Mouse (Mus musculus) gastrocnemius, postnatal 36 days (tissue): ENCODE measurements around the gene Nynrin. TPM values are rescaled to one million over a fixed set of nuclear protein-coding genes. Genes with fewer than 3 reads are reported as not detected.
A peak's percentile ranks its signal among the peaks of the same experiment; 100 is the strongest.

Experiments
- DNase-seq, 2 experiments: peaks; one replicate each; pipeline ENCODE4 v3.0.0; 2022
- intact Hi-C: fragments of 180-260 bp; cut with DNase I; formaldehyde crosslinking; loops from one replicate; pipeline ENCODE4 v1.15.1; 2025
- total RNA-seq, 2 experiments: library from RNA; stranded (reverse); gene quantifications; 2 replicates each; pipeline ENCODE4 v1.2.3; 2021

Gene Nynrin
- total RNA-seq, 2 experiments from 2014 or later, result 2.1 to 2.7 TPM

DNA sequence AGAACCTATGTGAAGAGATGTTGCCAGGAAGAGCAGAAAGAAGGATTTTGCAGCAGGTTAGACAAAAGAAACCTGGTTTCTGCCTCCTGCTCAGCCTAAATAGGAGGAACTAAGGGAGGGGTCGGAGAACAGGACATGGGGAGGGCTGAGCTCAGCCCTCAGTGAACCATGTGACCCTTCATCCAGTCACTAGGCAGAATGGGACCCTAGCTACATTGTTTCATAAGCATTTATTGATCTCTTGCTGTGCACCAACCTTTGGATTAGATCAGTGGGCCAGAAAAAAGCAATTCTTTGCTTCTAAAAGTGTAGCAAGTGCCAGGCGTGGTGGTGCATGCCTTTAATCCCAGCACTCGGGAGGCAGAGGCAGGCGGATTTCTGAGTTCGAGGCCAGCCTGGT is 15.5 kb upstream of the Nynrin start:
- intact Hi-C loops, result no loop called here
- DNase-seq, result no peak

DNA sequence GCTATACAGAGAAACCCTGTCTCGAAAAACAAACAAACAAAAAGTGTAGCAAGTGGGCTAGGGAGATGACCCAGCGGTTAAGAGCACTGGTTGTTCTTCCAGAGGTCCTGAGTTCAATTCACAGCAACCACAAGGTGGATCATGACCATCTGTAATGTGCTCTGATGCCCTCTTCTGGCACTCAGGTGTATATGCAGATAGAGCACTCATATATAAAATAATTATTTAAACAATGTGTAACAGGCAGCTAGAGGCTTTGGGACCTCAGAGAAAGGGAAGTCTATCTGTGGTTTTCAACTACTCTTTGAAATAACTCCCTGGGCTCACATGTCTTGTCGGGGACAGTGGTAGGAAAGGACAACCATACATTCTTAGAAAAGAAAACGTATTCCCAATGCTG is 15.1 kb upstream of the Nynrin start:
- intact Hi-C loops, result no loop called here

DNA sequence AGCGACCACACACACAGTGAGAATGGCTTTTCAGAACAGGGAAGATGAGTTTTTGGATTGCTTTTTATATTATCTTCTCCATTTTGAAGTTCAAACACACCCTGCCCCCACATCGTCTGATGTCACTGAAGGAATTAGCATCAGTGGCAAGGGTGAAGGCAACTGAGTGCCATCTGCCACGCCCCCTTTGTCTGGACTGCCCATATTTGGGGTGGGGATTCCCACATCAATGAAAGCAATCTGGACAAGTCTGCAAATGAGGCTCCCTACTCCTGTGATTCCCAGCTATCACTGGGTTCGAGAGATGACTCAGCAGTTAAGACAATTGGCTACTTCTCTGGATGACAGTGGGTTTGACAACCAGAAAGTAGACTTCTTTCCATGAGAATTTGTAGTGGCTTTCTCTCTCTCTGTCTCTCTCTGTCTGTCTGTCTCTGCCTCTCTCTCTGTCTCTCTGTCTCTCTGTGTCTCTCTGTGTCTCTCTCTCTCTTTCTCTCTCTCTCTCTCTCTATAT is 12.9 kb upstream of the Nynrin start:
- intact Hi-C loops, result no loop called here
- DNase-seq, result no peak

More for the DNA sequence above, 15.1 kb upstream of the Nynrin start:
- DNase-seq, result no peak

DNA sequence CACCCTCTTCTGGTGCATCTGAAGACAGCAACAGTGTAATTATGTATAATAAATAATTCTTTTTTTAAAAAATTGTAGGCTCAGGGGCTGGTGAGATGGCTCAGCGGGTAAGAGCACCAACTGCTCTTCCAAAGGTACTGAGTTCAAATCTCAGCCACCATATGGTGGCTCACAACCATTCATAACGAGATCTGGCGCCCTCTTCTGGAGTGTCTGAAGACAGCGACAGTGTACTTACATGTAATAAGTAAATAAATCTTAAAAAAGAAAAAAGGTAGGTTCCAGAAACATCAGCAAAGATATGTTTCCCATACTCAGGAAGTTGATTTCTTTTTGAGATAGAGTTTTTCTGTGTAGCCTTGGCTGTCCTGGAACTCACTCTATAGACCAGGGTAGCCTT is 11.0 kb upstream of the Nynrin start:
- DNase-seq, result no peak
- intact Hi-C loops, result no loop called here

DNA sequence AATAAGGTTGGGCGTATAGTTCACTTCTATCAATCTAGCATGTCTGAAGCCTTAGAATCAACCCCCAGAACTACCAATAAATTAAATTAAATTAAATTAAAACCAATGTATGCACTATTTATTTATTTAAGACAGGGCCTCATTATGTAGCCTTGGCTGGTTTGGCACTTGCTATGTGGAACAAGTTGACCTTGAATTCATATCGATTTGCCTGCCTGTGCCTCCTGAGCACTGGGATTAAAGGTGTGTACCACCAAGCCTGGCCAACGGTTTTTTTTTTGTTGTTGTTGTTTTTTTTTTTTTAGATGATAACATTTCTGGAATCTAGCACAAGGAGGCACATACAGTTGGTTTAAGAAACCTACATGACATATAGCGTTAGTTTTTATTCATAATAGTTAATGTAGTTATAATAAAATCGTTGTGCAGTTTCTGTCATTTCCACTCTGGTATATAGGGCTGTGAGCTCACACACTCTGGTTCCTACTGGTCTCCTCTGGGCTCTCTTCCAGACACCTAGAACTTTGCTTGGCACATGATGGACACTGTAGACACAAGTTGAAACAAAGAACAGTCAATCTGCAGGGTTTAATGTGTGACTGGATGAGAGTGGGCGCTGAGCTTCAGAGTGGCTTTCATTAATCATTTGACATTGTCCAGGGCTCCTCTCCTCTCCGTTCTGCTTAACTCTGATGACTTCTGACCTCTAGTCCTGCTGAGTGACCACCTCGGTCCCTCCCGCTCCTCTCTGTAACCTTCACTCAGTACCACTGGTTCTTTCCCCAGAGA is 8.1 kb upstream of the Nynrin start:
- no peak for DNase-seq
- intact Hi-C loops, result no loop called here

DNA sequence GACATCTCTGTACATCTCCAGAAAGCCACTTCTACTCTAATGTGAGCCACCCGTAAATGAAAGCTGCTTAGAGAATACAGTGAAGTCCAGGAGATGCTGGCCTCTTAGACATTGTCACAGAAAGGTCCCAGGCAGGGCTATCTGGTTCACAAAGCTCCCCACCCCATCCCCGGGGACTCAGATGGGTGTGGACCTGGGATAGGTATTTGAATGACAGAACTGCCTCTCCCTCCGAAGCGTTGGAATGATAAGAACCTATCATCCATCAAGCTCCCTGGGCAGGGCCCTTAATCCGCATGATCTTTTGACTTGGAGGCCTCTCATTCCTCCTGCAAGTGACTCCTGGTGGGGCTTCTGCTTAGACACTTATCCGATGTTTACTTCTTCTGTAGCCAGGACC is 2.9 kb upstream of the Nynrin start:
- intact Hi-C loops, result no loop called here
- no peak for DNase-seq

DNA sequence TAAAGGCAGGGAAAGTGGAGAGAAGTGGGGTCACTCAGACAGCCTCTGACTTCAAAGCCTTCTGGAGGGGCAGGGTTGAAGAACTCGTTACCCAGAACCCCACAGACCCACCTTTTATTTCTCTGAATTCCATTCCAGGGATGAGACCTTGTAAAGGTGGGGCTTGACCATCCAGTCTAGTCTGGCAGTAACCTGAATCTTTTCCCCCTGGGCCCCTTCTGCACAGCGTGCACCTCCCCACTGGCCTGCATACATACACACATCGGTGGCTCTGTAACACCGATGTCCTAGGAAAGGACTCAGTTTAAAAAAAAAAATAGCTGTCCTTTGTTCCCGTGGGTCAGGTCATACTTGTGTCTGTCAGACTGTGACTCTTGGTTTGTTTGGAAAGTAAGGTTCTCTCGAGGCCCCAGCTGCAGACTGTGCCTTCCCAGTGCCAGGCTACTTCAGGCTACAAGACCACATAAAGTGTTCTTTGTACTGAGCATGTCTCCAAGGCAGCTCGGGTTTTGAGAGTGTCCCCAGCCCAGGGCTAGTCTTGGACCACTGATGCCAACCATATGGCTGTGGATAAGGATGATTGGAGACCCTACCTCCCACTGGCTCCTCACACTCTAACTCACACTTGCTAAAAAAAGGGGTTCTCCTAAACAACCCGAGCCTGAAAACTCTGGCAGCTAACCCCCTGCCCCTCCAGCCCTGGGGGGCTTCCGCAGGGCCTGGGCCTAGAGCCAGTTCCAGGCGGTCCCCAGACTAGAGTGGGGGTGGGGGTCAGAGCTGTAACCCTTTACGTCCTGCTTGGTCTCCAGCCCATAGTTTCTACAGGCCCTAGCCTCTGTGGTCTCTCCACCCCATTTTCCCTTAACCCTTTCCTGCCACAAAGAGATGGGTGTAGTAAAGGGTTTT is 911 bp upstream of the Nynrin start:
- no peak for DNase-seq
- intact Hi-C loops, result no loop called here

DNA sequence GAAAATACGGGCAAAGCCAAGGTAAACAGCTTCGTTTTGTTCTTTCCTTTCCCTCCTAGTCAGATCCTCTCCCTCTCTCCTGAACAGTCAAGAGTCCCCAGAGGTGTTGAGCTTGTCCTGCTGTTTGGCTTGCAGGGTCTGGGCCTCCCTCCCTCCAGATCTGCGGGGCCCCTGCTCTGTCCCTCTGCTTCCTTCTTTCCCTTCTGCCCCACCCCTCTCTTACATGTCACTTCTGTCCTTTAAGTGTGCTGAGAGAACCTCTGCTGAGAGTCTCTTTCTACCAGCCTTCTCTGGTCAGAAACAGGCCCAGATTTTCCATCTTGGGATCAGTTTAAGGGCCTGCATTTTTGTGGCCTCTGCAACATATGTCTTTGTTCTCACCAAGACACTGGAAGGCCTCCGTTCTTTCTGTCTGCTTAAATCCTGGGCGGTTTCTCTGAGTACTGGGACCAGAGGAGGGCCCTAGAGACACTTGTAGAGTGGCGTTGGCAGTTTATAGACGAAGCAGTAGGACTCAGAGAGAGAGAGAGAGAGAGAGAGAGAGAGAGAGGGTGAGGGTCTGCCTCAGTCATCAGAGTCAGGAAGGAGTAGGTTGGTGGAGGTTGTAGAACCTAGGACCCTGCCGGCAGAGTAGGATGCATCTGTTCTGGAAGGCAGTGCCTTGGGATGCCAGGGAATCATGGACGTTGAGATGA is 743 bp downstream of the Nynrin start:
- intact Hi-C loops, result no loop called here

DNA sequence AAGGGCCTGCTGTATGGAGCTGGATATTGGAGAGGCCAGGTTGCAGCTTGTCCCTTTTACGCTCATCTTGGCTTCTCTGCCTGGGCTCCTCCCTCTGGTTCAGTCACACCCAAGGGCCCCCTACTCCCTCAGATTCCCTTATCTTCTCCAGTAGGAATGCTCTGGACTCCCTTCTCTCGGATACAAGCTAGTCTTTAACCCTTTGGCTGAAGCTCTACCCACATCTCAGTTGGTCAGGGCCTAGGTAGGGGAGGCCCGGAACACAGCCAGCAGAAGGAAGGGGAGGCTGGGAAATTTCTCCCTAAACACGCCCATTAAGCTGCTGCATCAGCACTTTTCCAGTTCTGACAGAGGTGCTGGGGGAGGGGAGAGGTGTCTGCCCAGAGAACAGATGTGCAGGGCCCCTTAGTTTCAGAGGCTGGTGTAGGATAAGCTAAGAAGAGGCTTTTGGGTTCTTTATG is 1.3 kb downstream of the Nynrin start:
- intact Hi-C loops, result no loop called here

More for the DNA sequence above, 743 bp downstream of the Nynrin start:
- DNase-seq, result no peak

DNA sequence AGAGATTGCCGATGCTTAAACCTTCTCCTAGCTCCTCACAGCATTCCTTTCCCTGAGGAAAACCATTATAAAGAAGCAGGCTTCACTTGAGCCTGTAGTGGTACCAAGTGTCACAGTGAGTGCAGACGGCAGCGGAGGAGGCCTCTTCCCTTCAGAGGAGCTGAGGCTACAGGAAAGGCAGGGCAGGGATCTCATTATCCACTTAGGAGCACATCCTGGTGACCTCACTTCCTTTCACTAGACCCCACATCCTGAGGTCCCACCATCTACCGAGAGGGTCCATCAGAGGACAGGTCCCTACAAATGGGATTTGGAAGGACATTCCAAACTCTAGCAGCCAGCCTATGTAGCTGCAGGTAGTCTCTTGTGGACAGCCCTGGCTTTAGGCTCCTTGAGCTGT is 3.8 kb downstream of the Nynrin start:
- intact Hi-C loops, result no loop called here
- DNase-seq, result no peak

More for the DNA sequence above, 1.3 kb downstream of the Nynrin start:
- DNase-seq, result no peak

DNA sequence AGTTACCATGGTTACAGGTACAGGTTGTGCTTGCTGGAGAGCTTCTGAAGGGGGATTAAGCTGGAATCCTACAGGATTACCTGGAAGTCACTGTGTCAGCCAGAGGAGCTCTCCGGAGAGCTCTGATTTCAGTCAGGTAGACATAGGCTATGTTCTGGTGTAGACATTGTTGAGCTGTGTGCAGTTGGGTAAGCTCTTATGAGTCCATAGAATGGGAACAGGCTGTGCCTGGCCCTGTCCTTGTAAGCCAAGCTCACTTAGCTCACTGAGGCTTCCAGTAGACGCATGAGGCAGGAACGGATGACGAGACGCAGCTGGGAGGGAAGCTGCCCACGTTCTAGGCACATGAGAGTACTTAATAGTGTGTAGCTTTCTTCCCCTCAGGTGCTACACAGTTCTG is 8.4 kb downstream of the Nynrin start:
- intact Hi-C loops, result loop anchor here (2.0 kb wide), 2 partner anchors 39 to 81 kb away; partner anchors contain the start of gene Nfatc4
- DNase-seq, result no peak

DNA sequence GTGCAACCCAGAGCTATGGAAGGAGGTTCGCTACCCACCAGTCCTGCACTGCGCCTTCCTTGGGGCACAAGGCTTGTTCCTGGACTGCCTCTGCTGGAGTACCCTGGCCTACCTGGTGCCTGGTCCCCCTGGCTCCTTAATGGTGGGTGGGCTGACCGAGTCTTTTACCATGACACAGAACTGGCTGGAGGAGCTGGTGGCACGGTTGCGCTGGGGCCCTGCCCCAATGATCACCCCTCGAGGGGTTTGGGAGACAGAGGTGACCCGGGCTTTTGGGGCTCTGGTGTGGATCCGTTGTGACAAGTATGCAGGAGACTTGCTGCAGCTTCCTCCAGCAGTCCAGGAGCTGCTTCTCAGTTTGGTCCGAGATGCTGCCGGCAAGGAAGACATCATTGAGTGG is 9.2 kb downstream of the Nynrin start:
- DNase-seq, result no peak
- intact Hi-C loops, result loop anchor here (2.0 kb wide), 2 partner anchors 40 to 82 kb away; partner anchors contain the start of gene Nfatc4

DNA sequence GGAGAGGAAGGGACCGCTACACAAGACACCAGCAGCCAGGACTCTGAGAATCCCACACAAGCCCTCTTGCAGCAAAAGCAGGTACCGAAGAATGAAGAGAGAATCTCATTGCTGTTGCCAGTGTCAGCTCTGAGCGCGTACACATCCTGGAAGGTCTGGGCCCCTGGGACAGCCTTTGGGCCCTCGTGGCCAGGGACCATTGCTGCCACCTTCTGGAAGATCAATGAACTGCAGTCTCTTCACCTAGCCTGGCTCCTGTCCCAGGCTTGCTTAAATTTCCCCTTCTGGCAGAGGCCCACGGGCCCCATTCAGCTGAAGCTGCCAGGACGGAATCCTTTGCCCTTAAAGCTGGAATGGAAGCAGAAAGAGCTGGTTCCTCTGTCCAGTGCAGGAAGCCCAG is 10.0 kb downstream of the Nynrin start:
- intact Hi-C loops, result loop anchor here (2.0 kb wide), 2 partner anchors 41 to 83 kb away; partner anchors contain the start of gene Nfatc4
- peak; percentile 64 to 66 for DNase-seq

DNA sequence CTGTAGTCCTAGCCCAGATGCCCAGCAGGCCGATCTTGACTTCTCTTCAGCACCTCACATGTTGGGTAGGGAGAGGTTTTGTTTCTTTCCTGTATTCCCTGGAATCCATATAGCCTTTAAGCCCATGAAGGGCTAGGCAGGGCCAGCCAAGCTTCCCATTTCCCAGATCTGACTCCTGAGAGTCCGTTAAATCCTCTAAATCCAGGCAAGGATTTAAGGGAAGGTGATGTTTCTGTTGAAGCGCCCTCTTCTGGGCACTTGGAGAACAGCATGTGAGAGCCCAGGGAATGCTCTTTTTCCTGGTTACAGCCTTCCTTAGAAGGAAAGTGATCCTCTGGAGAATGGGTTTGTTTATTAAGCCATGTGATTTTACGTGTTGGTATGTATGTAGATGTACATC is 13.2 kb downstream of the Nynrin start:
- intact Hi-C loops, result no loop called here
- DNase-seq, result peak in 1 of 2 experiments; percentile 41

DNA sequence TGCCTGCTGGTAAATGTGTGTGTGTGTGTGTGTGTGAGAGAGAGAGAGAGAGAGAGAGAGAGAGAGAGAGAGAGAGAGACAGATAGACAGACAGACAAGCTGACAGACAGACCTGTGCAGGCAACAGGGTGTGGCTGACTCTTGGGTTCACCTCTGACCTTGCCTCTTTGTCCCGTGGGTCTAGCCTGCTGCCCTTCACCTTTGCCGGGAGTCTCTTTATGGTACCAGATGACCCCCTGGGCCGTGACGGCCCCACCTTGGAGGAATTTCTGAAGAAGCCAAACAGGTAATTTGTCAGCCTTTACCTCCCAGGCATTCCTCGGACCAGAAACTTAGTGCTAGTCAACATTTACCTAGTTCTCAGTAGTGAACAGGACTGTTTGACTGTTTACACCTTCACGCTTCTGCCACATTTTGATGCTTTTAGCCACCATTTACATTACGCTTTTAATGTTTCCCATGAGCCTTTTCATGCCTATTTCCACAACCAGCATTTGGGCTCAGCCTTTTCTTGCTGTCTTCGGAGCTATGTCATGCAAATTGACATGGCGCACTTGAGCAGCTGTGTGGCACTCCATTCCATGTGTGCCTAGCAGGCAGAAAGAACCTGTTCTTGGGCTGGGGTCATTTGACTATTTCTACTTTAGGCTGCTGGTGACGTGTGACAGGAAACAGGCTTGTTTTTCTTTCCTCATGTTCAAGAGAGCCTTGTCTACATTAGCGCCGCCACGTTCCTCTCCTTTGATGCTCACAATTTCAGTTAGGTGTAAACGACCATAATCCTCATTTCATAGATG is 14.6 kb downstream of the Nynrin start:
- intact Hi-C loops, result no loop called here
- DNase-seq, result no peak

DNA sequence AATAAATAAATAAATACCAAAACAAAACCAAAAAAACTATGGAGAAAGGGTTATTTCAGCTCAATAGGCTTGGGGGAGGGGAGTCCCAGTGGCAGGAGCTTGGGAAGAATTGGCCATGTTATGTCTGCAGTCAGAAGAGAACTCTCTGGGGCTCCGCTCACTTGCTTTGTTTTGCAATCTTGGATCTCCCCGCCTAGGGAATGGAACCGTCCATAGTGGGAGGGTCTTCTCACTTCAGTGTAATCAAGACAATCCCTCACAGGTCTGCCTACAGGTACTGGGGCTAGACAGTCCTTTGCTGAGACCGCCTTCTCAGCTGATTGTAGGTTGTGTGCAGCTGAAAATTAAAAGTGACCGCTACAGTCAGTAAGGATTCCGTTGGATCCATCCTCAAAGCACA is 15.7 kb downstream of the Nynrin start:
- intact Hi-C loops, result no loop called here
- DNase-seq, result no peak

DNA sequence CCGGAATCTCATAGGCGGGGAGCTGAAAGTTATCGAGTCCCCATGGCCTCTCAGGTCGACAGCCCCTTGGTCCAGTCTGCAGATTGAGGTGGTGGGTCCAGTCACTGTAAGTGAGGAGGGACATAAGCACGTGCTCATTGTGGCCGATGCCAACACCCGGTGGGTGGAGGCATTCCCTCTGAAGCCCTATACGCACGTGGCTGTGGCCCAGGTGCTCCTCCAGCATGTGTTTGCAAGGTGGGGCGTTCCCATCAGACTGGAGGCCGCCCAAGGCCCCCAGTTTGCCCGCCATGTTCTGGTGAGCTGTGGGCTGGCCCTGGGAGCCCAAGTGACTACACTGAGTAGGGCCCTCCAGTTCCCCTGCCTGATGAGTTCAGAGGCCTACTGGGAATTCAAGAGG is 18.2 kb downstream of the Nynrin start:
- intact Hi-C loops, result loop anchor here (2.0 kb wide), 1 partner anchor 47 kb away; no protein-coding TSS in a partner anchor
- DNase-seq, result no peak

DNA sequence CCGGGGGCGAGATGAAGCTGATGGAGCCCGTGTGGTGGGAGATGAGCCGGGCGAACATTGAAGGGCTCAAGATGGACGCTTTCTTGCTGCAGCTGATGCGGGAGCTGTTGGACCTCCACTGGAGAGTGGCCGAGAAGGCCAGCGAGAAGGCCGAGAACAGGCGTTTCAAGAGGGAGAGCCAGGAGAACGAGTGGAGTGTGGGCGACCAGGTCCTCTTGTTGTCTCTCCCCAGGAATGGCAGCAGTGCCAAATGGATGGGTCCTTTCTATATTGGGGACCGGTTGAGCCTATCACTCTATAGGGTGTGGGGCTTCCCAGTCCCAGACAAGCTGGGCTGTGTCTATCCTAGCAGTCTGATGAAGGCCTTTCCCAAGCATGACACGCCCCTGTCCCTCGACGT is 18.7 kb downstream of the Nynrin start:
- intact Hi-C loops, result loop anchor here (2.0 kb wide), 1 partner anchor 46 kb away; no protein-coding TSS in a partner anchor
- no peak for DNase-seq

DNA sequence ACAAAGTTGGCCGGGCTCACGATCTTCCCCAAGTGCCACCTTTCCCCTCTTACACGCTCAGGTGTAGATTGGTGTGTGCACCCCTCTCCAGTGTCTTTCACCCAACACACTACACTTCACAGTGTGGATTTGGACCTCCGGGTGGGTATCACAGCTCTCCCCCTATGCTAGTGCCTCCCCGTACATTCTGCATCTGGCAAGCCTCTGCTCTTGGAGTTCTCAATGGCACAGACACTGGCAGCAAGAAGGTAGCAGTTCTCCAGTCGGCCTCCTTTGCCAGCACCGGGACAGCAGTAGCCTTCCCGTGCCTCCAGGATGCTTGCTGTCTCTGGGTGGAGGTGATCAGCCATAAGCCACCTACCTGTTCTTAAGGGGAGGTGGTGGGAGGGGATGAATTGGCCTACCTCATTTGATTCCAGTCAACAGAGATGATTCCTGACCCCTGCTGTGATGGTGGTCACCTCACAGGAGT is 19.5 kb downstream of the Nynrin start:
- intact Hi-C loops, result loop anchor here (2.0 kb wide), 1 partner anchor 46 kb away; no protein-coding TSS in a partner anchor

More for the DNA sequence above, 19.5 kb downstream of the Nynrin start:
- no peak for DNase-seq
